In genomic region chr3:134629166-134630134, GRCm38 (mm10) we compare ENCODE assay signal across 8 mouse cellular contexts.
DNase-seq lines count a peak whose midpoint lies in the region; ATAC-seq and TF ChIP-seq lines count a peak whose summit lies in the region.

No protein-coding gene starts in this region.

- in situ Hi-C loops in Patski (cut with MboI; ENCODE audit: low pct_unique_long_range_greater_than_20kb), result loop anchor here (5.0 to 25.0 kb wide), 4 partner anchors 762 to 1892 kb away; no protein-coding TSS in a partner anchor

- peaks cover 3% of the 10 kb centered on the region for H3K27me3 ChIP-seq in Patski
- no peaks in the 10 kb centered on the region for H3K27me3 ChIP-seq in forebrain, embryonic 14.5 days (replicated peaks; ENCODE audit: control insufficient read depth, insufficient read depth, low read length)
- no peaks in the 10 kb centered on the region for H3K27me3 ChIP-seq in hindbrain, postnatal 0 days (ENCODE audit: insufficient read depth, low read length)
- no peaks in the 10 kb centered on the region for H3K27me3 ChIP-seq in limb, embryonic 12.5 days
- H3K27me3 ChIP-seq in neural tube, embryonic 12.5 days (replicated peaks), result no peaks in the 10 kb centered on the region

- no peak overlapping the region for H3K9ac ChIP-seq in forebrain, embryonic 14.5 days (ENCODE audit: low read length)
- no peak overlapping the region for H3K9ac ChIP-seq in hindbrain, postnatal 0 days (replicated peaks; ENCODE audit: low read length)
- peak overlapping the region; percentile 35; the same call in 1 of the 2 replicates for H3K9ac ChIP-seq in limb, embryonic 12.5 days (replicated peaks)
- no peak overlapping the region for H3K9ac ChIP-seq in neural tube, embryonic 12.5 days

- POLR2A ChIA-PET in Patski (lab: Charles Lee), result interaction anchor here (0.7 kb wide), 1 partner anchor 296 kb away, joined by 4 read pairs; no protein-coding TSS in a partner anchor

- peak overlapping the region; percentile 24; the same call in 1 of the 2 replicates for H3K4me2 ChIP-seq in forebrain, embryonic 14.5 days (ENCODE audit: low read length)
- peak overlapping the region; percentile 47 for H3K4me2 ChIP-seq in hindbrain, postnatal 0 days (ENCODE audit: low read depth, low read length)
- peak overlapping the region; percentile 55 for H3K4me2 ChIP-seq in limb, embryonic 12.5 days
- H3K4me2 ChIP-seq in neural tube, embryonic 12.5 days (replicated peaks), result peak overlapping the region; percentile 44

- no peaks in the 10 kb centered on the region for H3K9me3 ChIP-seq in forebrain, embryonic 14.5 days (replicated peaks; ENCODE audit: control insufficient read depth, low read length)
- no peaks in the 10 kb centered on the region for H3K9me3 ChIP-seq in hindbrain, postnatal 0 days (ENCODE audit: low read length)
- H3K9me3 ChIP-seq in limb, embryonic 12.5 days, result no peaks in the 10 kb centered on the region
- H3K9me3 ChIP-seq in neural tube, embryonic 12.5 days, result no peaks in the 10 kb centered on the region

- 38% methylated on average over 16 of the region's 16 CpGs for WGBS in forebrain, embryonic 14.5 days
- 27% methylated on average over 16 of the region's 16 CpGs for WGBS in hindbrain, postnatal 0 days
- WGBS in limb, embryonic 12.5 days, result 18% methylated on average over 16 of the region's 16 CpGs
- 40% methylated on average over 16 of the region's 16 CpGs for whole genome bisulfite sequencing in neural tube, embryonic 12.5 days

- no peaks in the 10 kb centered on the region for H3K4me1 ChIP-seq in forebrain, embryonic 14.5 days (ENCODE audit: control insufficient read depth, insufficient read depth, low read length)
- H3K4me1 ChIP-seq in hindbrain, postnatal 0 days (ENCODE audit: insufficient read depth, low read length), result no peaks in the 10 kb centered on the region
- H3K4me1 ChIP-seq in limb, embryonic 12.5 days (replicated peaks), result peaks cover 10% of the 10 kb centered on the region; the same call in 1 of the 2 replicates
- peaks cover 3% of the 10 kb centered on the region; the same call in 1 of the 2 replicates for H3K4me1 ChIP-seq in neural tube, embryonic 12.5 days

- no peaks in the 10 kb centered on the region for H3K36me3 ChIP-seq in forebrain, embryonic 14.5 days (ENCODE audit: control insufficient read depth, insufficient read depth, low read length)
- H3K36me3 ChIP-seq in hindbrain, postnatal 0 days (ENCODE audit: insufficient read depth, low read length), result no peaks in the 10 kb centered on the region
- H3K36me3 ChIP-seq in limb, embryonic 12.5 days, result no peaks in the 10 kb centered on the region
- H3K36me3 ChIP-seq in neural tube, embryonic 12.5 days, result no peaks in the 10 kb centered on the region

- H3K27ac ChIP-seq in gastrocnemius, adult 2 months, result peak overlapping the region; percentile 35
- H3K27ac ChIP-seq in forebrain, embryonic 14.5 days (ENCODE audit: low read depth, low read length), result no peak overlapping the region
- H3K27ac ChIP-seq in hindbrain, postnatal 0 days, result 0 out of 2 replicates have a peak overlapping the region, but pooled peaks have one; percentile 22
- no peak overlapping the region for H3K27ac ChIP-seq in limb, embryonic 12.5 days
- no peak overlapping the region for H3K27ac ChIP-seq in neural tube, embryonic 12.5 days

- intact Hi-C loops in gastrocnemius, adult 2 months (cut with DNase I), result loop anchor here (5.0 to 10.0 kb wide), 2 partner anchors 752 to 1315 kb away; partner anchors contain the start of gene Ppa2

- CTCF ChIA-PET in Patski (lab: Charles Lee), result interaction anchor here (0.9 to 2.1 kb wide), 13 partner anchors 10 to 1315 kb away, joined by 3 to 12 read pairs (median 5); no protein-coding TSS in a partner anchor

- DNase-seq in gastrocnemius, adult 2 months, result peak; percentile 39
- no peak for DNase-seq in gastrocnemius, postnatal 25 days
- DNase-seq in Patski (ENCODE audit: low read depth, low spot score), result no peak
- peak; percentile 89 for DNase-seq in forebrain, embryonic 14.5 days (ENCODE audit: low spot score)
- DNase-seq in hindbrain, postnatal 0 days (ENCODE audit: low spot score), result peak; percentile 85
- no peak for DNase-seq in cerebellum, adult 11 months

- peak; percentile 70 for TF ChIP-seq CTCF in gastrocnemius, adult 2 months (IDR thresholded peaks at IDR 0.05)
- peak; percentile 93 for TF ChIP-seq CTCF in Patski (IDR thresholded peaks at IDR 0.05)
- peak; percentile 81 for TF ChIP-seq CTCF in hindbrain, postnatal 0 days (IDR thresholded peaks at IDR 0.05; ENCODE audit: low read depth)

- ATAC-seq in Patski, result peak; percentile 56
- peak; percentile 87 for ATAC-seq in forebrain, embryonic 14.5 days
- peak; percentile 82 for ATAC-seq in hindbrain, postnatal 0 days
- no peak for ATAC-seq in limb, embryonic 12.5 days (ENCODE audit: insufficient number of reproducible peaks, insufficient read depth, low FRiP score, low TSS enrichment, low read depth)
- peak; percentile 88 for ATAC-seq in neural tube, embryonic 12.5 days (ENCODE audit: low FRiP score, low read depth)

- peak overlapping the region; percentile 60 for H3K4me3 ChIP-seq in gastrocnemius, adult 2 months
- H3K4me3 ChIP-seq in forebrain, embryonic 14.5 days (ENCODE audit: low read depth, low read length), result no peak overlapping the region
- 0 out of 2 replicates have a peak overlapping the region, but pooled peaks have one; percentile 7 for H3K4me3 ChIP-seq in hindbrain, postnatal 0 days (ENCODE audit: low read length)
- H3K4me3 ChIP-seq in limb, embryonic 12.5 days (replicated peaks), result peak overlapping the region; percentile 34
- H3K4me3 ChIP-seq in neural tube, embryonic 12.5 days, result no peak overlapping the region

Comparison
In these comparisons a context has a peak if more than half of its experiments do, and no peak if none do; other contexts are left out.
1. DNase-seq: peak in gastrocnemius, adult 2 months (single experiment), forebrain, embryonic 14.5 days (single experiment) and hindbrain, postnatal 0 days (single experiment); none in gastrocnemius, postnatal 25 days (single experiment), Patski (single experiment) and cerebellum, adult 11 months (single experiment).
2. H3K27ac ChIP-seq: peak in gastrocnemius, adult 2 months (single experiment) and hindbrain, postnatal 0 days (single experiment); none in forebrain, embryonic 14.5 days (single experiment), limb, embryonic 12.5 days (single experiment) and neural tube, embryonic 12.5 days (single experiment).
3. H3K4me3 ChIP-seq: peak in gastrocnemius, adult 2 months (single experiment), hindbrain, postnatal 0 days (single experiment) and limb, embryonic 12.5 days (single experiment); none in forebrain, embryonic 14.5 days (single experiment) and neural tube, embryonic 12.5 days (single experiment).
4. Peak in every context shown above with its lines, with median percentiles within 50 percentile points of each other: CTCF ChIP-seq and H3K4me2 ChIP-seq.